Mouse (Mus musculus): ENCODE results near the gene Fam81b. TPM values are rescaled to one million over a fixed set of nuclear protein-coding genes. Genes with fewer than 3 reads are reported as not detected.

Gene Fam81b
- total and polyA plus RNA-seq, 3 experiments = not detected

GRCm38 (mm10) chr13:76305655-76306365, 938 bp upstream of the Fam81b start:
- H3K36me3 ChIP-seq (replicated peaks in 1 of 2; ENCODE audit: control insufficient read depth in 1 of 2, insufficient read depth in 1 of 2, low read length in 1 of 2) = no peaks in the 10 kb centered on the region
- H3K4me1 ChIP-seq (ENCODE audit: control insufficient read depth in 1 of 2, insufficient read depth in 2 of 2) = peaks cover 0 to 10% of the 10 kb centered on the region in 2 experiments; a peak in 3 of 4 replicates
- no peak for DNase-seq (ENCODE audit: extremely low read depth)
- H3K27ac ChIP-seq (ENCODE audit: insufficient read depth, low read depth) = no peak overlapping the region
- no peak overlapping the region for H3K4me2 ChIP-seq (ENCODE audit: insufficient read depth, low read depth, poor library complexity, severe bottlenecking)
- no peak for TF ChIP-seq KAT2A (IDR thresholded peaks at IDR 0.05; ENCODE audit: insufficient replicate concordance, low read length)
- TF ChIP-seq RAD21 (IDR thresholded peaks at IDR 0.05; ENCODE audit: low read depth, low read length) = peak; percentile 2
- TF ChIP-seq CTCF (conservative IDR thresholded peaks at IDR 0.05 in 1 of 2, IDR thresholded peaks at IDR 0.05 in 1 of 2; ENCODE audit: low read depth in 2 of 2, low read length in 2 of 2) = peak in 1 of 2 experiments; percentile 28; a peak in 1 of 4 replicates
- no peaks in the 10 kb centered on the region for H3K79me2 ChIP-seq (replicated peaks; ENCODE audit: control insufficient read depth, extremely low read depth, insufficient read depth, poor library complexity, severe bottlenecking)
- H3K4me3 ChIP-seq (replicated peaks in 1 of 3; ENCODE audit: low read depth in 2 of 3, low read length in 2 of 3, poor library complexity in 1 of 3) = no peak overlapping the region
- H3K9ac ChIP-seq (ENCODE audit: insufficient read depth, low read depth) = no peak overlapping the region
- no peaks in the 10 kb centered on the region for H3K9me3 ChIP-seq (replicated peaks; ENCODE audit: low read length)
- no peaks in the 10 kb centered on the region for H3K27me3 ChIP-seq (replicated peaks)
- in situ Hi-C loops (cut with MboI; ENCODE audit: low pct_ligation_motif_present, low pct_unique_long_range_greater_than_20kb, low sequenced_read_pairs) (loop anchor here (10.0 to 25.0 kb wide), 2 partner anchors 91 to 381 kb away; no protein-coding TSS in a partner anchor), dilution Hi-C loops (cut with MboI; ENCODE audit: extremely low pct_ligation_motif_present, extremely low pct_unique_long_range_greater_than_20kb, low sequenced_read_pairs) (no loop called here)

DNA sequence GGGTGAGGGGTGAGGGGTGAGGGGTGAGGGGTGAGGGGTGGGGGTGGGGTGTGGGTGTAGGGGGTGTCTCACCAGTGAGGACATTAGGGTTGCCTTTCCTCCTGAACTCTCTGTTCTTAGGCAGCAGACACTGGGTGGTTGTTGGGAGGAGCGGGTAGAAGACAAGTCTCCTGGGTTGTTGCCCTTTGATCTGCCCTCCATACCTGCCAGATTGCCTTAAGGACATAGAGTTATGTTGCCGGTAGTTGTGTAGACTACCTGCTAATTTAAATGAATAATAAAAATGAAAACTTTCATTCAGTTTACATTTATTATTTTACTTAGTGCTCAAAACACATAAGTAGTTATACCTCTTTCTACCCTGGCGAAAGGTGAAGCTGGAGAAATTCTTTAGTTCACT, 369 bp upstream of the Fam81b start:
- H3K36me3 ChIP-seq (replicated peaks in 1 of 2; ENCODE audit: control insufficient read depth in 1 of 2, insufficient read depth in 1 of 2, low read length in 1 of 2) = no peaks in the 10 kb centered on the region
- in situ Hi-C loops (cut with MboI; ENCODE audit: low pct_ligation_motif_present, low pct_unique_long_range_greater_than_20kb, low sequenced_read_pairs) (loop anchor here (10.0 to 25.0 kb wide), 2 partner anchors 90 to 382 kb away; no protein-coding TSS in a partner anchor), dilution Hi-C loops (cut with MboI; ENCODE audit: extremely low pct_ligation_motif_present, extremely low pct_unique_long_range_greater_than_20kb, low sequenced_read_pairs) (no loop called here)
- no peaks in the 10 kb centered on the region for H3K79me2 ChIP-seq (replicated peaks; ENCODE audit: control insufficient read depth, extremely low read depth, insufficient read depth, poor library complexity, severe bottlenecking)
- no peak overlapping the region for H3K4me2 ChIP-seq (ENCODE audit: insufficient read depth, low read depth, poor library complexity, severe bottlenecking)
- no peak overlapping the region for H3K27ac ChIP-seq (ENCODE audit: insufficient read depth, low read depth)
- no peak overlapping the region for H3K4me3 ChIP-seq (replicated peaks in 1 of 3; ENCODE audit: low read depth in 2 of 3, low read length in 2 of 3, poor library complexity in 1 of 3)
- DNase-seq (ENCODE audit: extremely low read depth) = no peak
- TF ChIP-seq JUND (conservative IDR thresholded peaks at IDR 0.05; ENCODE audit: low read depth, low read length) = no peak
- no peak for TF ChIP-seq POLR2A (IDR thresholded peaks at IDR 0.05; ENCODE audit: low read depth, low read length)
- no peak for TF ChIP-seq ZKSCAN1 (IDR thresholded peaks at IDR 0.05; ENCODE audit: borderline replicate concordance, low read depth, low read length)
- TF ChIP-seq TCF12 (IDR thresholded peaks at IDR 0.05; ENCODE audit: low read depth, low read length) = no peak
- no peak for TF ChIP-seq USF2 (conservative IDR thresholded peaks at IDR 0.05; ENCODE audit: low read depth, low read length)
- no peak for TF ChIP-seq MEF2A (IDR thresholded peaks at IDR 0.05; ENCODE audit: borderline replicate concordance, low read depth, low read length)
- no peaks in the 10 kb centered on the region for H3K9me3 ChIP-seq (replicated peaks; ENCODE audit: low read length)
- H3K27me3 ChIP-seq (replicated peaks) = no peaks in the 10 kb centered on the region
- no peak overlapping the region for H3K9ac ChIP-seq (ENCODE audit: insufficient read depth, low read depth)
- peaks cover 0 to 10% of the 10 kb centered on the region in 2 experiments; a peak in 3 of 4 replicates for H3K4me1 ChIP-seq (ENCODE audit: control insufficient read depth in 1 of 2, insufficient read depth in 2 of 2)

- Histone ChIP-seq H3K36me3 (replicated peaks in 1 of 2; ENCODE audit: control insufficient read depth in 1 of 2, insufficient read depth in 1 of 2, low read length in 1 of 2) (no peaks in the 10 kb centered on the region), H3K27me3 (replicated peaks) (no peaks in the 10 kb centered on the region), H3K27ac (ENCODE audit: insufficient read depth, low read depth) (no peak overlapping the region), H3K4me1 (ENCODE audit: control insufficient read depth in 1 of 2, insufficient read depth in 2 of 2) (peaks cover 0 to 10% of the 10 kb centered on the region in 2 experiments; a peak in 3 of 4 replicates), H3K9me3 (replicated peaks; ENCODE audit: low read length) (no peaks in the 10 kb centered on the region), H3K4me2 (ENCODE audit: insufficient read depth, low read depth, poor library complexity, severe bottlenecking) (no peak overlapping the region), H3K79me2 (replicated peaks; ENCODE audit: control insufficient read depth, extremely low read depth, insufficient read depth, poor library complexity, severe bottlenecking) (no peaks in the 10 kb centered on the region), H3K9ac (ENCODE audit: insufficient read depth, low read depth) (no peak overlapping the region), H3K4me3 (replicated peaks in 1 of 3; ENCODE audit: low read depth in 2 of 3, low read length in 2 of 3, poor library complexity in 1 of 3) (no peak overlapping the region)
- in situ Hi-C loops (cut with MboI; ENCODE audit: low pct_ligation_motif_present, low pct_unique_long_range_greater_than_20kb, low sequenced_read_pairs) = loop anchor here (10.0 to 25.0 kb wide), 2 partner anchors 89 to 383 kb away; no protein-coding TSS in a partner anchor
- dilution Hi-C loops (cut with MboI; ENCODE audit: extremely low pct_ligation_motif_present, extremely low pct_unique_long_range_greater_than_20kb, low sequenced_read_pairs) = no loop called here
- DNase-seq (ENCODE audit: extremely low read depth) = no peak
- no peak for TF ChIP-seq MAFK (IDR thresholded peaks at IDR 0.05; ENCODE audit: insufficient replicate concordance, low read length)
- no peak for TF ChIP-seq MAX (IDR thresholded peaks at IDR 0.05; ENCODE audit: low read length)
- TF ChIP-seq RCOR1 (conservative IDR thresholded peaks at IDR 0.05; ENCODE audit: low read depth, low read length) = no peak
- TF ChIP-seq TBP (conservative IDR thresholded peaks at IDR 0.05; ENCODE audit: low read depth, low read length) = no peak
- TF ChIP-seq BHLHE40 (IDR thresholded peaks at IDR 0.05; ENCODE audit: low read depth, low read length) = no peak
- TF ChIP-seq NRF1 (IDR thresholded peaks at IDR 0.05; ENCODE audit: low read depth, low read length) = no peak
- no peak for TF ChIP-seq MAZ (IDR thresholded peaks at IDR 0.05; ENCODE audit: low read depth, low read length)
- no peak for TF ChIP-seq PAX5 (IDR thresholded peaks at IDR 0.05; ENCODE audit: low read length)
- no peak for TF ChIP-seq JUN (IDR thresholded peaks at IDR 0.05; ENCODE audit: insufficient read depth, low read depth, low read length)
- TF ChIP-seq MEF2A (IDR thresholded peaks at IDR 0.05; ENCODE audit: borderline replicate concordance, low read depth, low read length) = no peak
- no peak for TF ChIP-seq CHD1 (IDR thresholded peaks at IDR 0.05; ENCODE audit: low read depth, low read length)
- TF ChIP-seq ZMIZ1 (IDR thresholded peaks at IDR 0.05; ENCODE audit: low read depth, low read length) = no peak
- TF ChIP-seq CHD2 (IDR thresholded peaks at IDR 0.05; ENCODE audit: low read length) = no peak
- no peak for TF ChIP-seq POLR2AphosphoS2 (IDR thresholded peaks at IDR 0.05; ENCODE audit: low read depth, low read length)
- TF ChIP-seq USF1 (IDR thresholded peaks at IDR 0.05; ENCODE audit: low read depth, low read length) = no peak
Measured at GRCm38 (mm10) chr13:76304201-76304600, 671 bp downstream of the Fam81b start.

Measured in CH12.LX (cell line).